Mouse (Mus musculus): ENCODE measurements around the gene Cxcr4.

DNA sequence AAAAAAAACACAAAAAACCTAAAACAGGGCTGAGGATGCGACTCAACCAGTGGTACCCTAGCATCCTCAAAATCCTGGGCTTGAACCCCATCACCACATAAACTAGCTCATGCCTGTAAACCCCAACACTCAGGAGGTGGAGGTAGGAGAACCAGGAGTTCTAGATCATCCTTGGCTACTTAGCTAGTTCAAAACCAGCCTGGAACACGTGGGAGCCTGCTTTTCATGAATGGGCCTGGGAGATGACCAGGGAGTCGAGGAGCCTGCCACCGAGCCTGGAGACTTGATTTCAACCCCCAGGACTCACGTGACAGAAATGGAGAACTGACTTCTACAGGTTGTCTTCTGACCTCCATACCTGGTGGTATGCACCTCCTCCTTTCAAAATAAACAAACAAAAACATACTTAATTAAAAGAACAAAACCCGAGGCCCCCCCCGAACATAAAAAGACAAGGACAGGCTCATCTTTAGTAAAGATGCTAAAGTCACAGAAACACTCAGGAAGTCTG is 45.2 kb upstream of the Cxcr4 start:
- no peak for TF ChIP-seq GATA1 (IDR thresholded peaks at IDR 0.05; ENCODE audit: borderline replicate concordance, low read length)
- TF ChIP-seq FLI1 (IDR thresholded peaks at IDR 0.05; ENCODE audit: low read length), result no peak

All from megakaryocyte, embryonic 14.5 days (primary cell).